Mouse (Mus musculus) embryonic facial prominence, embryonic 15.5 days (tissue): ENCODE data around the gene Rab3gap1. TPM values are rescaled to one million over a fixed set of nuclear protein-coding genes. Genes with fewer than 3 reads are reported as not detected.
"Not testable (repeated sequence)": the region's sequence is repeated elsewhere in the genome, so short reads cannot be mapped to it uniquely, and the experiment has no call there.

ENCODE experiments used
- ATAC-seq: fragments of 200-750 bp; cut with Nextera tagmentation; 2 replicates; pipeline ENCODE4 v1.8.0; 2017; ENCODE audit warnings: low read depth, moderate TSS enrichment; ENCODE audit not compliant: insufficient number of reproducible peaks, low FRiP score, low TSS enrichment
- H3K27ac ChIP-seq: fragments of 300-500 bp; sonication (generic); replicated peaks from 2 replicates; pipeline ENCODE4 v1.5.1; 2015; ENCODE audit warnings: mild to moderate bottlenecking, inconsistent platforms
- H3K27me3 ChIP-seq: fragments of 300-500 bp; sonication (generic); 2 replicates; pipeline ENCODE4 v1.6.1; 2015; ENCODE audit warnings: inconsistent platforms
- H3K36me3 ChIP-seq: fragments of 300-500 bp; sonication (generic); 2 replicates; pipeline ENCODE4 v1.6.1; 2015; ENCODE audit warnings: mild to moderate bottlenecking, inconsistent platforms
- H3K4me1 ChIP-seq: fragments of 300-500 bp; sonication (generic); 2 replicates; pipeline ENCODE4 v1.6.1; 2015; ENCODE audit warnings: inconsistent platforms
- H3K4me2 ChIP-seq: fragments of 300-500 bp; sonication (generic); replicated peaks from 2 replicates; pipeline ENCODE4 v1.6.1; 2015; ENCODE audit warnings: mild to moderate bottlenecking, inconsistent platforms
- H3K4me3 ChIP-seq: fragments of 300-500 bp; sonication (generic); replicated peaks from 2 replicates; pipeline ENCODE4 v1.5.1; 2015; ENCODE audit warnings: mild to moderate bottlenecking, inconsistent platforms
- H3K9ac ChIP-seq: fragments of 300-500 bp; sonication (generic); 2 replicates; pipeline ENCODE4 v1.6.1; 2015; ENCODE audit warnings: inconsistent platforms
- H3K9me3 ChIP-seq: fragments of 300-500 bp; sonication (generic); replicated peaks from 2 replicates; pipeline ENCODE4 v1.6.1; 2016; ENCODE audit warnings: inconsistent platforms
- WGBS: fragments of 180-500 bp; shearing (Covaris S2); methylation state at CpG from one replicate; pipeline ENCODE4 v1.1.7; 2015; 5-methylcytosine and 5-hydroxymethylcytosine counted together
- polyA plus RNA-seq: library from polyadenylated mRNA; unstranded; fragments of >200 nt; fragmentation: Nextera tagmentation; extraction: Ambion mirVana; gene quantifications from 2 replicates; pipeline ENCODE4 v1.2.1, GENCODE M21; 2015

Rab3gap1 gene
- polyA plus RNA-seq, 1 experiment from 2014 or later = 22.6 TPM

GRCm38 (mm10) chr1:127933405-127933804 is 64.8 kb downstream of the Rab3gap1 start:
- 89% methylated on average over 2 of the region's 2 CpGs for WGBS
- Histone ChIP-seq H3K27me3 (no peaks in the 10 kb centered on the region), H3K36me3 (peaks cover 60% of the 10 kb centered on the region)

GRCm38 (mm10) chr1:127934322-127934721 is 65.7 kb downstream of the Rab3gap1 start:
- 91% methylated on average over 5 of the region's 5 CpGs for WGBS
- peaks cover 7% of the 10 kb centered on the region; the same call in 1 of the 2 replicates for H3K9me3 ChIP-seq
- H3K36me3 ChIP-seq = peaks cover 69% of the 10 kb centered on the region
- no peak overlapping the region for H3K4me2 ChIP-seq
- H3K9ac ChIP-seq = no peak overlapping the region
- H3K27me3 ChIP-seq = no peaks in the 10 kb centered on the region
- no peak for ATAC-seq
- H3K4me1 ChIP-seq = no peaks in the 10 kb centered on the region
- no peak overlapping the region for H3K4me3 ChIP-seq
- H3K27ac ChIP-seq = no peak overlapping the region

More at GRCm38 (mm10) chr1:127933405-127933804, 64.8 kb downstream of the Rab3gap1 start:
- Histone ChIP-seq H3K4me3 (no peak overlapping the region), H3K27ac (no peak overlapping the region), H3K9me3 (no peaks in the 10 kb centered on the region), H3K9ac (no peak overlapping the region), H3K4me1 (no peaks in the 10 kb centered on the region), H3K4me2 (no peak overlapping the region)
- no peak for ATAC-seq

GRCm38 (mm10) chr1:127937277-127937676 is 68.7 kb downstream of the Rab3gap1 start:
- H3K27me3 ChIP-seq = no peaks in the 10 kb centered on the region
- H3K36me3 ChIP-seq = peaks cover 85% of the 10 kb centered on the region
- no peak for ATAC-seq
- H3K9ac ChIP-seq = no peak overlapping the region
- H3K9me3 ChIP-seq = peaks cover 7% of the 10 kb centered on the region; the same call in 1 of the 2 replicates
- WGBS = 64% methylated on average over 8 of the region's 8 CpGs
- H3K4me1 ChIP-seq = no peaks in the 10 kb centered on the region
- H3K4me3 ChIP-seq = no peak overlapping the region
- no peak overlapping the region for H3K27ac ChIP-seq
- H3K4me2 ChIP-seq = no peak overlapping the region

GRCm38 (mm10) chr1:127942231-127942630 is 73.7 kb downstream of the Rab3gap1 start:
- H3K27me3 ChIP-seq = no peaks in the 10 kb centered on the region
- H3K36me3 ChIP-seq = peaks cover 76% of the 10 kb centered on the region
- H3K9me3 ChIP-seq = peaks cover 7% of the 10 kb centered on the region; the same call in 1 of the 2 replicates
- H3K4me2 ChIP-seq = no peak overlapping the region
- ATAC-seq = no peak
- WGBS = 92% methylated on average over 10 of the region's 10 CpGs
- no peaks in the 10 kb centered on the region for H3K4me1 ChIP-seq
- no peak overlapping the region for H3K4me3 ChIP-seq
- H3K27ac ChIP-seq = no peak overlapping the region
- H3K9ac ChIP-seq = no peak overlapping the region

GRCm38 (mm10) chr1:127943516-127943915 is 74.9 kb downstream of the Rab3gap1 start:
- H3K4me3 ChIP-seq = no peak overlapping the region
- WGBS = 81% methylated on average over 6 of the region's 6 CpGs
- ATAC-seq = no peak
- no peak overlapping the region for H3K9ac ChIP-seq
- H3K4me2 ChIP-seq = no peak overlapping the region
- no peaks in the 10 kb centered on the region for H3K4me1 ChIP-seq
- H3K9me3 ChIP-seq = peaks cover 7% of the 10 kb centered on the region; the same call in 1 of the 2 replicates
- no peak overlapping the region for H3K27ac ChIP-seq
- H3K27me3 ChIP-seq = no peaks in the 10 kb centered on the region
- H3K36me3 ChIP-seq = peaks cover 63% of the 10 kb centered on the region

GRCm38 (mm10) chr1:127945696-127946575 is 77.4 kb downstream of the Rab3gap1 start:
- Histone ChIP-seq H3K27ac (no peak overlapping the region), H3K9me3 (no peaks in the 10 kb centered on the region), H3K36me3 (peaks cover 39% of the 10 kb centered on the region), H3K4me2 (no peak overlapping the region), H3K27me3 (no peaks in the 10 kb centered on the region), H3K4me3 (no peak overlapping the region), H3K4me1 (no peaks in the 10 kb centered on the region), H3K9ac (no peak overlapping the region)
- ATAC-seq = no peak
- 78% methylated on average over 3 of the region's 3 CpGs for WGBS

- ATAC-seq = no peak
Observed at GRCm38 (mm10) chr1:127946615-127947249, 78.2 kb downstream of the Rab3gap1 start.

GRCm38 (mm10) chr1:127948748-127949147 is 80.2 kb downstream of the Rab3gap1 start:
- H3K9ac ChIP-seq = no peak overlapping the region
- no peak for ATAC-seq
- no peak overlapping the region for H3K4me2 ChIP-seq
- H3K9me3 ChIP-seq = no peaks in the 10 kb centered on the region
- peaks cover 13% of the 10 kb centered on the region for H3K36me3 ChIP-seq
- no peaks in the 10 kb centered on the region for H3K4me1 ChIP-seq
- WGBS = 67% methylated on average over 5 of the region's 5 CpGs
- H3K4me3 ChIP-seq = no peak overlapping the region
- no peaks in the 10 kb centered on the region for H3K27me3 ChIP-seq
- no peak overlapping the region for H3K27ac ChIP-seq

More at GRCm38 (mm10) chr1:127946615-127947249, 78.2 kb downstream of the Rab3gap1 start:
- Histone ChIP-seq H3K4me3 (no peak overlapping the region), H3K4me2 (no peak overlapping the region), H3K27ac (no peak overlapping the region), H3K4me1 (no peaks in the 10 kb centered on the region), H3K9ac (no peak overlapping the region), H3K27me3 (no peaks in the 10 kb centered on the region), H3K36me3 (peaks cover 32% of the 10 kb centered on the region), H3K9me3 (no peaks in the 10 kb centered on the region)
- WGBS = 82% methylated on average over 5 of the region's 5 CpGs

- Histone ChIP-seq H3K27me3 (no peaks in the 10 kb centered on the region), H3K36me3 (no peaks in the 10 kb centered on the region), H3K4me2 (no peak overlapping the region), H3K9ac (no peak overlapping the region), H3K4me3 (no peak overlapping the region), H3K4me1 (no peaks in the 10 kb centered on the region), H3K27ac (no peak overlapping the region), H3K9me3 (no peaks in the 10 kb centered on the region)
- 84% methylated on average over 4 of the region's 4 CpGs for WGBS
- no peak for ATAC-seq
Observed at GRCm38 (mm10) chr1:127952276-127952675, 83.7 kb downstream of the Rab3gap1 start.

GRCm38 (mm10) chr1:127954198-127954597 is 85.6 kb downstream of the Rab3gap1 start:
- not testable (repeated sequence) for ATAC-seq, H3K4me3 ChIP-seq
- WGBS = 67% methylated on average over 4 of the region's 4 CpGs

GRCm38 (mm10) chr1:127954800-127955199 is 86.2 kb downstream of the Rab3gap1 start:
- WGBS = 48% methylated on average over 4 of the region's 4 CpGs
- Histone ChIP-seq H3K9me3 (no peaks in the 10 kb centered on the region), H3K9ac (no peak overlapping the region), H3K27ac (no peak overlapping the region), H3K36me3 (no peaks in the 10 kb centered on the region), H3K4me2 (no peak overlapping the region), H3K4me1 (peaks cover 4% of the 10 kb centered on the region; the same call in 1 of the 2 replicates), H3K27me3 (no peaks in the 10 kb centered on the region), H3K4me3 (no peak overlapping the region)
- no peak for ATAC-seq

More at GRCm38 (mm10) chr1:127954198-127954597, 85.6 kb downstream of the Rab3gap1 start:
- H3K4me2 ChIP-seq, H3K4me1 ChIP-seq, H3K9ac ChIP-seq, H3K36me3 ChIP-seq, H3K27me3 ChIP-seq, H3K9me3 ChIP-seq, H3K27ac ChIP-seq: not testable (repeated sequence)
